Comparison of ENCODE assay signal across 36 mouse cellular contexts in genomic region chr3:105092721-105093505, GRCm38 (mm10). TPM values are rescaled to one million over a fixed set of nuclear protein-coding genes. Genes with fewer than 3 reads are reported as not detected.
DNase-seq lines count a peak whose midpoint lies in the region; ATAC-seq and TF ChIP-seq lines count a peak whose summit lies in the region.
"Had no signal": no experiment of that assay in that cellular context is flagged by ENCODE, and none has a peak within 500 bp of the region (broad histone marks: within the 10 kb centered on the region; RNA-seq: fewer than 3 reads in every experiment).

No protein-coding gene starts in this region.

- no peak overlapping the region for H3K27ac ChIP-seq in kidney, adult 2 months (ENCODE audit: insufficient read depth, low read depth, low read length)
- no peak overlapping the region for H3K27ac ChIP-seq in kidney, embryonic 14.5 days (ENCODE audit: low read depth, low read length)
- no peak overlapping the region for H3K27ac ChIP-seq in midbrain, embryonic 11.5 days (ENCODE audit: low read depth, low read length)
- no peak overlapping the region for H3K27ac ChIP-seq in midbrain, postnatal 0 days (ENCODE audit: low read depth, low read length)
- H3K27ac ChIP-seq: embryonic facial prominence, embryonic 12.5 days; heart, adult 2 months; intestine, embryonic 15.5 days; limb, embryonic 12.5 days; liver, embryonic 15.5 days; neural tube, embryonic 12.5 days had no signal

- 46% methylated on average over 11 of the region's 11 CpGs for WGBS in kidney, adult 2 months
- 58% methylated on average over 11 of the region's 11 CpGs for WGBS in kidney, embryonic 14.5 days
- WGBS in midbrain, embryonic 11.5 days, result 64% methylated on average over 11 of the region's 11 CpGs
- 53% methylated on average over 11 of the region's 11 CpGs for WGBS in midbrain, postnatal 0 days

- H3K4me2 ChIP-seq in kidney, embryonic 14.5 days (replicated peaks; ENCODE audit: low read depth, low read length), result no peak overlapping the region
- H3K4me2 ChIP-seq in midbrain, embryonic 11.5 days, result no peak overlapping the region
- no peak overlapping the region for H3K4me2 ChIP-seq in midbrain, postnatal 0 days (ENCODE audit: low read depth, low read length, poor library complexity, severe bottlenecking)
- H3K4me2 ChIP-seq: embryonic facial prominence, embryonic 12.5 days; intestine, embryonic 15.5 days; limb, embryonic 12.5 days; liver, embryonic 15.5 days; lung, embryonic 14.5 days; neural tube, embryonic 12.5 days had no signal

- no peak overlapping the region for H3K9ac ChIP-seq in kidney, embryonic 14.5 days (ENCODE audit: low read depth, low read length)
- no peak overlapping the region for H3K9ac ChIP-seq in midbrain, embryonic 11.5 days (ENCODE audit: low read length)
- no peak overlapping the region for H3K9ac ChIP-seq in midbrain, postnatal 0 days (replicated peaks; ENCODE audit: low read length, poor library complexity, severe bottlenecking)
- H3K9ac ChIP-seq: embryonic facial prominence, embryonic 12.5 days; intestine, embryonic 15.5 days; limb, embryonic 12.5 days; liver, embryonic 15.5 days; lung, embryonic 14.5 days; neural tube, embryonic 12.5 days had no signal

- no peaks in the 10 kb centered on the region for H3K36me3 ChIP-seq in kidney, adult 2 months (ENCODE audit: control insufficient read depth, insufficient read depth, low read length)
- no peaks in the 10 kb centered on the region for H3K36me3 ChIP-seq in kidney, embryonic 14.5 days (ENCODE audit: control insufficient read depth, insufficient read depth, low read length)
- H3K36me3 ChIP-seq in midbrain, embryonic 11.5 days (ENCODE audit: control insufficient read depth, insufficient read depth, low read length), result no peaks in the 10 kb centered on the region
- no peaks in the 10 kb centered on the region for H3K36me3 ChIP-seq in midbrain, postnatal 0 days (ENCODE audit: insufficient read depth, low read length)
- H3K36me3 ChIP-seq: embryonic facial prominence, embryonic 12.5 days; intestine, embryonic 15.5 days; limb, embryonic 12.5 days; liver, embryonic 15.5 days; neural tube, embryonic 12.5 days had no signal

- peak; percentile 74 for DNase-seq in kidney, adult 2 months
- peak; percentile 73 for DNase-seq in midbrain, embryonic 11.5 days (ENCODE audit: low spot score, missing footprints)
- DNase-seq in midbrain, postnatal 0 days (ENCODE audit: low spot score), result no peak
- peak; percentile 67 for DNase-seq in Muller cell, postnatal 12 days (ENCODE audit: inconsistent ontology term)
- peak; percentile 25 for DNase-seq in kidney, postnatal 14 days
- no peak for DNase-seq in spleen, postnatal 4 days (ENCODE audit: low spot score in 2 of 2)
- DNase-seq: adrenal gland, postnatal 10 days; cerebellum, adult 11 months; cerebellum, adult 9-10 months; embryo, embryonic 11 days; gastrocnemius, postnatal 25 days; heart, adult 2 months; heart, postnatal 14 days; lung, embryonic 14.5 days; lung, postnatal 14 days; thymus, postnatal 4 days had no signal

- H3K9me3 ChIP-seq in kidney, embryonic 14.5 days (ENCODE audit: control insufficient read depth, low read length), result no peaks in the 10 kb centered on the region
- no peaks in the 10 kb centered on the region for H3K9me3 ChIP-seq in midbrain, embryonic 11.5 days (ENCODE audit: control insufficient read depth, low read length)
- H3K9me3 ChIP-seq in midbrain, postnatal 0 days (ENCODE audit: low read length), result no peaks in the 10 kb centered on the region
- H3K9me3 ChIP-seq: embryonic facial prominence, embryonic 12.5 days; intestine, embryonic 15.5 days; limb, embryonic 12.5 days; liver, embryonic 15.5 days; neural tube, embryonic 12.5 days had no signal

- no peak for TF ChIP-seq CTCF in kidney, adult 2 months (conservative IDR thresholded peaks at IDR 0.05; ENCODE audit: insufficient read depth, insufficient read length, low read depth, low read length)
- no peak for TF ChIP-seq CTCF in midbrain, postnatal 0 days (IDR thresholded peaks at IDR 0.05)

- TF ChIP-seq POLR2A in kidney, adult 2 months (IDR thresholded peaks at IDR 0.05; ENCODE audit: low read depth, low read length), result no peak

- H3K27me3 ChIP-seq in kidney, adult 2 months (replicated peaks; ENCODE audit: control insufficient read depth, insufficient read depth, low read length), result no peaks in the 10 kb centered on the region
- H3K27me3 ChIP-seq in kidney, embryonic 14.5 days (ENCODE audit: control insufficient read depth, insufficient read depth, low read length), result no peaks in the 10 kb centered on the region
- H3K27me3 ChIP-seq in midbrain, embryonic 11.5 days (ENCODE audit: control insufficient read depth, insufficient read depth, low read length), result no peaks in the 10 kb centered on the region; the same call in 1 of the 2 replicates
- H3K27me3 ChIP-seq in midbrain, postnatal 0 days (ENCODE audit: insufficient read depth, low read length), result no peaks in the 10 kb centered on the region
- H3K27me3 ChIP-seq: embryonic facial prominence, embryonic 12.5 days; intestine, embryonic 15.5 days; limb, embryonic 12.5 days; liver, embryonic 15.5 days; neural tube, embryonic 12.5 days had no signal

- H3K4me1 ChIP-seq in kidney, adult 2 months (ENCODE audit: control insufficient read depth, insufficient read depth, low read length), result 0 out of 2 replicates have a peak, but pooled peaks cover under 1% of the 10 kb centered on the region
- H3K4me1 ChIP-seq in kidney, embryonic 14.5 days (ENCODE audit: control insufficient read depth, insufficient read depth, low read length), result peaks cover 5% of the 10 kb centered on the region; the same call in 1 of the 2 replicates
- H3K4me1 ChIP-seq in midbrain, embryonic 11.5 days (ENCODE audit: control insufficient read depth, insufficient read depth, low read length), result no peaks in the 10 kb centered on the region
- H3K4me1 ChIP-seq in midbrain, postnatal 0 days (ENCODE audit: insufficient read depth, low read length), result no peaks in the 10 kb centered on the region
- H3K4me1 ChIP-seq: embryonic facial prominence, embryonic 12.5 days; intestine, embryonic 15.5 days; liver, embryonic 15.5 days; neural tube, embryonic 12.5 days had no signal

- ATAC-seq in kidney, embryonic 14.5 days (ENCODE audit: low FRiP score, low TSS enrichment), result no peak
- ATAC-seq in midbrain, embryonic 11.5 days (ENCODE audit: low FRiP score), result peak; percentile 16; the same call in 1 of the 2 replicates
- ATAC-seq in midbrain, postnatal 0 days (ENCODE audit: low FRiP score), result no peak
- ATAC-seq in inflammation-experienced regulatory T-cells, adult 6 months, result no peak
- ATAC-seq: forebrain, embryonic 14.5 days; hindbrain, embryonic 16.5 days; intestine, embryonic 15.5 days had no signal

- no peak overlapping the region for H3K4me3 ChIP-seq in kidney, adult 2 months (ENCODE audit: insufficient read depth, low read depth, low read length)
- no peak overlapping the region for H3K4me3 ChIP-seq in kidney, embryonic 14.5 days (ENCODE audit: low read length)
- no peak overlapping the region for H3K4me3 ChIP-seq in midbrain, embryonic 11.5 days (ENCODE audit: low read depth, low read length)
- H3K4me3 ChIP-seq in midbrain, postnatal 0 days (ENCODE audit: low read depth, low read length), result no peak overlapping the region
- H3K4me3 ChIP-seq: embryonic facial prominence, embryonic 12.5 days; heart, adult 2 months; intestine, embryonic 15.5 days; limb, embryonic 12.5 days; liver, embryonic 15.5 days; myocyte; neural tube, embryonic 12.5 days had no signal

RNA-seq across cellular contexts. Expression of gene 4930564D02Rik, which starts 26.3 kb away (rescaled TPM):
- not detected in 2 replicates for polyA plus RNA-seq in kidney, adult 2 months (2012; rRNA removed)
- polyA plus RNA-seq in kidney, embryonic 14.5 days (2014; fragmentation: Nextera tagmentation; extraction: Ambion mirVana), result not detected in 2 replicates
- not detected in 2 replicates for polyA plus RNA-seq in midbrain, embryonic 11.5 days (2014; fragmentation: Nextera tagmentation; extraction: Ambion mirVana)
- total RNA-seq in midbrain, postnatal 0 days (2014; rRNA removed), result not detected in 2 replicates
- not detected in 2 replicates for polyA plus RNA-seq in midbrain, postnatal 0 days (2015; fragmentation: Nextera tagmentation; extraction: Ambion mirVana)
- polyA plus RNA-seq in inflammation-experienced regulatory T-cells, adult 6 months (2017; shearing (Covaris generic)), result not detected
- total RNA-seq: adrenal gland, postnatal 10 days; gastrocnemius, adult 18-20 months; gastrocnemius, postnatal 25 days; heart, adult 2 months; heart, postnatal 14 days; layer of hippocampus, adult 18-20 months; layer of hippocampus, postnatal 10 days; left cerebral cortex, adult 18-20 months; left cerebral cortex, postnatal 14 days; liver, adult 2 months had no signal
- polyA plus RNA-seq: embryonic facial prominence, embryonic 12.5 days; forebrain, embryonic 14.5 days; heart, adult 2 months; heart, embryonic 14.5 days; hindbrain, embryonic 11.5 days; hindbrain, embryonic 16.5 days; intestine, embryonic 15.5 days; limb, embryonic 12.5 days; liver, adult 2 months; liver, embryonic 15.5 days; lung, embryonic 14.5 days; myocyte; neural tube, embryonic 12.5 days; stomach, embryonic 14.5 days; thymus, postnatal 0 days had no signal

RNA-seq across cellular contexts. Expression of gene Cttnbp2nl, which starts 40.0 kb away (rescaled TPM):
- polyA plus RNA-seq in kidney, adult 2 months (2012; rRNA removed), result 3.6 and 4.2 TPM in 2 replicates
- 11.5 and 27.4 TPM in 2 replicates for polyA plus RNA-seq in kidney, embryonic 14.5 days (2014; fragmentation: Nextera tagmentation; extraction: Ambion mirVana)
- polyA plus RNA-seq in midbrain, embryonic 11.5 days (2014; fragmentation: Nextera tagmentation; extraction: Ambion mirVana), result 47.4 and 51.4 TPM in 2 replicates
- 34.1 and 36.7 TPM in 2 replicates for total RNA-seq in midbrain, postnatal 0 days (2014; rRNA removed)
- polyA plus RNA-seq in midbrain, postnatal 0 days (2015; fragmentation: Nextera tagmentation; extraction: Ambion mirVana), result 41.9 and 45.7 TPM in 2 replicates
- polyA plus RNA-seq in inflammation-experienced regulatory T-cells, adult 6 months (2017; shearing (Covaris generic)), result under 1 TPM in 1 of 3 experiments, not detected in 2; 0.29 TPM

Comparison
In these comparisons a context has a peak if more than half of its experiments do, and no peak if none do; other contexts are left out.
1. DNase-seq: peak in kidney, adult 2 months (single experiment), midbrain, embryonic 11.5 days (single experiment), Muller cell, postnatal 12 days (single experiment) and kidney, postnatal 14 days (single experiment); none in midbrain, postnatal 0 days (single experiment) and spleen, postnatal 4 days (0 of 2).